Comparison of ENCODE assay signal across 8 mouse cellular contexts in the genomic region with DNA sequence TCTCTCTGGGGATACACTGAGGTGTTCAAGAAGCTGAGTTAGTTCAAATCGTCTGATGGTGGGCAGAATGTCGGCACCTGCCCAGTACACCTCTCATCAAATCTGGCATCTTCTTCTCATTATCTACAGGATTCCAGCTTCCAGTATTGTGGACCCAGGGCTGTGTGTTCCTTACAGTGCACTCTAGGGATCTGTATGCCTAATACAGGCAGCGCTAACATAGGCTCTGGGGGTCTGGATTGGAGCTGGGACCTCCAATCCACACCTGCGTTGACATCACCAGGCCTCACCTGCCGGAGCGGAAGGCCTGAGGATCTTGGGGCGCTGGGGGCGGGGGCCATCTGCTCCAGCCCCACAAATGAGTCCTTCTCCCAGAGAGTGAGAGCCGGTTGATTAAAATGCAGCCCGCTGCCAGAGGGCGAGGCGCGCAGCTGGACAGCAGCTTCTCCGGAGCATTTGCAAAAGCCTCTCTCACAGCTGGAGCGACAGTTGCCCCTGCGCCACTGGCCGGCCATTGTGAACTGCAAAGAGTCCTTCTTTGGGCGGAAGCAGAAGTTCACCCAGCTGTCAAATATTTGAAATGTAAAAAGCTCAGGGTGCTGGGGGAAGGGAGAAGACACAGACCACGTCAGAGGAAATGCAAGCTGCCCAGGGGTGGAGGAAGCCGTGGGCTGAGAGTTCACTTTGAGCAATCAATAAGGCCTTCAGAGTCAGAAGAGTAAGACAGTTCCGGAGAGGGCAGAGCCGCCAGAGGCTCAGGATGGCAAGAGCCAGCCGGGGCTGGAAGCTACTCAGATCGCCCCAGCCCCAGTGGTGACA.
A peak's percentile ranks its signal among the peaks of the same experiment; 100 is the strongest.
DNase-seq lines count a peak whose midpoint lies in the region; ATAC-seq lines count a peak whose summit lies in the region.

No protein-coding gene starts in this region.

- peak overlapping the region; percentile 25 for H3K4me3 ChIP-seq in heart, embryonic 16.5 days (ENCODE audit: low read length)

- no peak overlapping the region for H3K9ac ChIP-seq in heart, embryonic 16.5 days (ENCODE audit: low read length)

- 9% methylated on average over 24 of the region's 24 CpGs for WGBS in heart, embryonic 16.5 days

- no peaks in the 10 kb centered on the region for H3K36me3 ChIP-seq in heart, embryonic 16.5 days (ENCODE audit: control insufficient read depth, insufficient read depth)

- H3K4me1 ChIP-seq in heart, embryonic 16.5 days (ENCODE audit: control insufficient read depth, insufficient read depth, low read length) = peaks cover 7% of the 10 kb centered on the region; the same call in 1 of the 2 replicates

- H3K27me3 ChIP-seq in heart, embryonic 16.5 days (ENCODE audit: control insufficient read depth, insufficient read depth, low read length) = peaks cover 3% of the 10 kb centered on the region; the same call in 1 of the 2 replicates

- no peak overlapping the region for H3K27ac ChIP-seq in heart, embryonic 16.5 days (ENCODE audit: low read length)

- DNase-seq in frontal cortex, postnatal 10 days (ENCODE audit: low spot score in 2 of 2) = peak; percentile 38 to 41
- DNase-seq in frontal cortex, postnatal 36 days (ENCODE audit: low spot score in 2 of 2) = no peak
- peak; percentile 50 for DNase-seq in embryo, embryonic 10.5 days (ENCODE audit: low spot score)
- peak; percentile 64 for DNase-seq in kidney, postnatal 10 days
- DNase-seq in lung, postnatal 36 days = peak; percentile 50
- DNase-seq in spleen, adult 18-20 months = peak; percentile 53 to 56
- DNase-seq in cerebellum, postnatal 36 days = no peak

- H3K9me3 ChIP-seq in heart, embryonic 16.5 days (replicated peaks; ENCODE audit: control insufficient read depth, low read length) = no peaks in the 10 kb centered on the region

- peak overlapping the region; percentile 64 for H3K4me2 ChIP-seq in heart, embryonic 16.5 days (ENCODE audit: low read depth, low read length)

- ATAC-seq in heart, embryonic 16.5 days (replicated peaks; ENCODE audit: extremely low read depth, insufficient read depth, low FRiP score) = no peak; the same call in 1 of the 2 replicates

Comparison
In these comparisons a context has a peak if more than half of its experiments do, and no peak if none do; other contexts are left out.
1. DNase-seq: peak in frontal cortex, postnatal 10 days (2 of 2), embryo, embryonic 10.5 days (single experiment), kidney, postnatal 10 days (single experiment), lung, postnatal 36 days (single experiment) and spleen, adult 18-20 months (2 of 2); none in frontal cortex, postnatal 36 days (0 of 2) and cerebellum, postnatal 36 days (0 of 2).